Mouse (Mus musculus): ENCODE measurements around the gene Slit3.
A peak's percentile ranks its signal among the peaks of the same experiment; 100 is the strongest.

Gene Slit3

GRCm38 (mm10) chr11:35569126-35569916, 448.3 kb downstream of the Slit3 start:
- no peak for DNase-seq (ENCODE audit: low read depth, low spot score)

GRCm38 (mm10) chr11:35569957-35570356, 448.9 kb downstream of the Slit3 start:
- DNase-seq (ENCODE audit: low read depth, low spot score), result no peak

GRCm38 (mm10) chr11:35571910-35572309, 450.9 kb downstream of the Slit3 start:
- DNase-seq (ENCODE audit: low read depth, low spot score), result no peak

GRCm38 (mm10) chr11:35578796-35579195, 457.8 kb downstream of the Slit3 start:
- DNase-seq (ENCODE audit: low read depth, low spot score), result no peak

- no peak for DNase-seq (ENCODE audit: low read depth, low spot score)
Observed at GRCm38 (mm10) chr11:35582591-35582990, 461.6 kb downstream of the Slit3 start.

GRCm38 (mm10) chr11:35583633-35584032, 462.6 kb downstream of the Slit3 start:
- no peak for DNase-seq (ENCODE audit: low read depth, low spot score)

- no peak for DNase-seq (ENCODE audit: low read depth, low spot score)
Observed at GRCm38 (mm10) chr11:35587174-35587959, 466.3 kb downstream of the Slit3 start.

GRCm38 (mm10) chr11:35589892-35590291, 468.9 kb downstream of the Slit3 start:
- DNase-seq (ENCODE audit: low read depth, low spot score), result no peak

- no peak for DNase-seq (ENCODE audit: low read depth, low spot score)
Observed at GRCm38 (mm10) chr11:35593146-35594034, 472.4 kb downstream of the Slit3 start.

- no peak for DNase-seq (ENCODE audit: low read depth, low spot score)
Observed at GRCm38 (mm10) chr11:35596064-35596463, 475.0 kb downstream of the Slit3 start.

GRCm38 (mm10) chr11:35597882-35598281, 476.9 kb downstream of the Slit3 start:
- DNase-seq (ENCODE audit: low read depth, low spot score), result no peak

GRCm38 (mm10) chr11:35598732-35599131, 477.7 kb downstream of the Slit3 start:
- no peak for DNase-seq (ENCODE audit: low read depth, low spot score)

GRCm38 (mm10) chr11:35601652-35602240, 480.7 kb downstream of the Slit3 start:
- DNase-seq (ENCODE audit: low read depth, low spot score), result no peak

- DNase-seq (ENCODE audit: low read depth, low spot score), result no peak
Observed at GRCm38 (mm10) chr11:35602586-35602985, 481.6 kb downstream of the Slit3 start.

- peak; percentile 36 for DNase-seq (ENCODE audit: low read depth, low spot score)
Observed at GRCm38 (mm10) chr11:35603946-35604345, 482.9 kb downstream of the Slit3 start.

GRCm38 (mm10) chr11:35604848-35605790, 484.1 kb downstream of the Slit3 start:
- DNase-seq (ENCODE audit: low read depth, low spot score), result no peak

GRCm38 (mm10) chr11:35607191-35607590, 486.2 kb downstream of the Slit3 start:
- DNase-seq (ENCODE audit: low read depth, low spot score), result no peak

- no peak for DNase-seq (ENCODE audit: low read depth, low spot score)
Observed at GRCm38 (mm10) chr11:35608794-35609193, 487.8 kb downstream of the Slit3 start.

- no peak for DNase-seq (ENCODE audit: low read depth, low spot score)
Observed at GRCm38 (mm10) chr11:35612262-35612896, 491.4 kb downstream of the Slit3 start.

- no peak for DNase-seq (ENCODE audit: low read depth, low spot score)
Observed at GRCm38 (mm10) chr11:35614530-35614929, 493.5 kb downstream of the Slit3 start.

Measured in R1 (cell line).